Mouse (Mus musculus): ENCODE results near the gene Zyx. TPM values are rescaled to one million over a fixed set of nuclear protein-coding genes. Genes with fewer than 3 reads are reported as not detected.

Zyx gene
- polyA plus RNA-seq, 1 experiment from 2014 or later = 56.5 TPM

DNA sequence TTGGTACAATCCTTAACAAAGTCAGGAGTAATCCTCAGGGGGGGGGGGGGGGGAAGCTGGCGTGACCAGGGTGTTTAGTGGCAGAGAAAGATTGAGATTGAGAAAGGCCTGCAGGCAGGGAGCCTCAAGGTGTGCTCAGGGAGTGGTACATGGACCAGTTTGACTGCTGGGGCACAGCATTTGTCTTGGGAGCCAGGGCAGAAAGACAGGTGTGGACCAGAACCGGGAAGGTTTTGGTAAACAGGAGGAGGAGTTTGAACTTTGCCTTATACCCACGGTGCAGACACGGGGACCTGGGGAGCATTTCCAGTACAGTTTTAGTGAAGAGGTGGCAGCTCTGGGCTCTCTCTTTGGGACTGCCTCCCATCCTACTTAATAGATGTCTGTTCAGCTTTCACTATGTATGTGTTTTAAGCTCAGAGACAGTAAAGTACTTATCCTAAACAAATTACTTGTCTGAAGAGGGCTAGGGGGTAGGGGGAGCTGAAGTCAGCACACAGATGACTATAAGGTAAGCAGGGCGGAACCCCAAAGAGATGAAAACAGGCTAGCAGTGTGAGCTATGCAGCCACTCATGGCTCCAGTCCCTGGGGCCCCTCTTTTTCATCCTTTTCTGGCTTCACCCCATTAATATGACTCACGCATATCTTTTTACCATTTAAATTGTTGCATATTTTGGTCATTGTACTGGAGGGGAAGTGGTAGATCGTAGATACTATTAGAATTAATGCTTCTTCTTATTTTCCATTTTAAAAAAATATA lies 24.4 kb downstream of the Zyx start:
- peaks cover 14% of the 10 kb centered on the region for H3K27me3 ChIP-seq
- peak overlapping the region; percentile 50; the same call in 1 of the 2 replicates for H3K4me3 ChIP-seq
- H3K9ac ChIP-seq = peak overlapping the region; percentile 39
- no peaks in the 10 kb centered on the region for H3K9me3 ChIP-seq
- ATAC-seq (ENCODE audit: low read depth) = no peak
- H3K4me1 ChIP-seq (replicated peaks) = peaks cover 28% of the 10 kb centered on the region
- no peaks in the 10 kb centered on the region for H3K36me3 ChIP-seq
- peak overlapping the region; percentile 94 for H3K4me2 ChIP-seq
- H3K27ac ChIP-seq (replicated peaks) = no peak overlapping the region
- WGBS = 42% methylated on average over 7 of the region's 7 CpGs

DNA sequence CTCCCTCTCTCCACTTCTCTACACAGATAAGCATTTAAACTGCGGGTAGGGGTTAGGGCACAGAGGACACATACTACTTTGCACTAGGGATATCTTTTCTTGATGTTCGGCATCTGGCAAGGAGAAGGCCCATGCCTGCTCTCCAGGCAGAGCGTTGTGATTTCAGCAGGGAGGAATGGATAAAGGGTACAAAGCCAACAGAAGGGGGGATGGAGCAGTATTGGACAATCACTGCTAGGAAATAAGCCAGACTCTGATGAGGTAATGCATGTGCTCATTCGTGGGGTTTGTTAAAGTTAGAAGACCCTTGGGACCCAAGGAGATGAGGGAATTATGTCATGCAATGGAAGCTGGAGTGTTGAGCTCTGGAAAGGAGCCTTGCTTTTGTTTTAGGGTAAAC lies 25.3 kb downstream of the Zyx start:
- no peak overlapping the region for H3K27ac ChIP-seq (replicated peaks)
- no peak for ATAC-seq (ENCODE audit: low read depth)
- WGBS = 71% methylated on average over 4 of the region's 4 CpGs
- H3K27me3 ChIP-seq = peaks cover 14% of the 10 kb centered on the region
- H3K36me3 ChIP-seq = no peaks in the 10 kb centered on the region
- no peak overlapping the region for H3K4me3 ChIP-seq
- no peaks in the 10 kb centered on the region for H3K9me3 ChIP-seq
- peaks cover 28% of the 10 kb centered on the region for H3K4me1 ChIP-seq (replicated peaks)
- H3K9ac ChIP-seq = no peak overlapping the region
- H3K4me2 ChIP-seq = no peak overlapping the region

- H3K9ac ChIP-seq = no peak overlapping the region
- no peak overlapping the region for H3K4me2 ChIP-seq
- H3K4me3 ChIP-seq = no peak overlapping the region
- ATAC-seq (ENCODE audit: low read depth) = no peak
- no peak overlapping the region for H3K27ac ChIP-seq (replicated peaks)
- H3K27me3 ChIP-seq = peaks cover 14% of the 10 kb centered on the region
- 81% methylated on average over 2 of the region's 2 CpGs for WGBS
- peaks cover 28% of the 10 kb centered on the region for H3K4me1 ChIP-seq (replicated peaks)
- H3K9me3 ChIP-seq = no peaks in the 10 kb centered on the region
- no peaks in the 10 kb centered on the region for H3K36me3 ChIP-seq
Observed at GRCm38 (mm10) chr6:42375131-42375530, 25.7 kb downstream of the Zyx start.

DNA sequence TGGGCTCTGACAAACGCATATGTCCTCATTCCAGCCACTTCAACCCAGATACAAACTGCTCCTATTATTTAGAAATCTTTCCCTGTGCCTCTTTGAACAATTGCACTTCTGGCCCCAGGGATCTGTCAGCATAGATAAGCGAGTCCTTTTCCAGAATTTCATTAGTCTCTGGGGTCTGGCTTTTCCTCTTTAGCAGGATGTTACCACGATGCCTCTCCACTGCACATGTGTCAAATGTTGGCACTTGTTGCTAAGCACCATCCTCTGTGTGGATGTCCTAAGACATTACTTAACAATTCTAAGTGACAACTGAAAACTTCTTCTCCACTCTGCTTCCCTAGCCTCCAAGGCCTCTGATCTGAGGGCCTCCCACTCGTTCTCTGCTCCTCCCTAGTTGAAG lies 26.6 kb downstream of the Zyx start:
- H3K36me3 ChIP-seq = no peaks in the 10 kb centered on the region
- no peak overlapping the region for H3K4me2 ChIP-seq
- peaks cover 22% of the 10 kb centered on the region for H3K4me1 ChIP-seq (replicated peaks)
- H3K27ac ChIP-seq (replicated peaks) = no peak overlapping the region
- ATAC-seq (ENCODE audit: low read depth) = no peak
- peaks cover 14% of the 10 kb centered on the region for H3K27me3 ChIP-seq
- no peak overlapping the region for H3K9ac ChIP-seq
- H3K4me3 ChIP-seq = no peak overlapping the region
- 42% methylated on average over 4 of the region's 4 CpGs for WGBS
- no peaks in the 10 kb centered on the region for H3K9me3 ChIP-seq

DNA sequence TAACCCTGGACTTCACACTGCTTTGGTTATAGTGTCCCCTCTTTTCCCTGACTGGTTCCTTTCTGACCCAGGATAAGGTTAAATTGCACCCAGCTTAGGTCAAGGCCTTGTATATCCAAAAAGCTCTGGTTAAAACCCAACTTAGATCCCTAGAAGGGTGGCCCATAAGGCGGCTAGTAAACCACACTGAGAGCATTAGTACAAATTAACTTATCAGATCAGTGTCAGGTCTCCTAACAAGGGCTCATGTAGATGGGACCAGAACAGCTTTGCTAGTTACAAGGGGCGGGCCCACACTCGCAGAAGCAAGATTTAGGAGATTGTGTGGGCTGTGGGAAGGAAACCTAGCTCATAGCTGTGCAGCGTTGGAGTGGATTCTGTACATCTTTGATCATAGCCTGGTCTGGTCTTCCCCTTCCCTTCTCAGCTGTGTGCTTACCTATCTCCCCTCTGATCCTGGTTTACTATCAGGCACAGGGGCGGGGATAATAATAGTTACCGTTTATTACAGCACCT lies 27.1 kb downstream of the Zyx start:
- Histone ChIP-seq H3K36me3 (no peaks in the 10 kb centered on the region), H3K27ac (replicated peaks) (no peak overlapping the region), H3K4me2 (no peak overlapping the region), H3K9me3 (no peaks in the 10 kb centered on the region), H3K9ac (no peak overlapping the region), H3K4me3 (no peak overlapping the region), H3K27me3 (peaks cover 14% of the 10 kb centered on the region), H3K4me1 (replicated peaks) (peaks cover 19% of the 10 kb centered on the region)
- WGBS = 85% methylated on average over 6 of the region's 6 CpGs
- no peak for ATAC-seq (ENCODE audit: low read depth)

DNA sequence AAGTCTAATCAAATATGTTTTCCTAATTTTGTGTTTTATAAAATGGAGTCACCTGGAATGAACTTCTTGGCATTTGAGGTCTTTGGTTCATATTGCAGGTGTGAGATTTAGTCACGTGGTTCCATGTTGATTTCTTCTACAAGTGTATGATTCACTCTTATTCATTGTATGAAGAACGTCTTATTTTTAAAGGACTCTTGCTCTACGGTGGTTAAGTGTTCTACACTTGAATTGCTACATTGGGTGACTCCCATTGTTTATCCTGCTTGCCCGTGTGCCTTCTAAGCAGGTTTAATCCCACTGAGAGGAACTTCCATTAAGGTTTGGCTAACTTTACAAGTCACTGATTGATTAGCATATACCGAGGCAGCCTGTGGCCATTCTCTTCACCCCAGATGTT lies 27.9 kb downstream of the Zyx start:
- WGBS = 82% methylated on average over 5 of the region's 5 CpGs
- peaks cover 11% of the 10 kb centered on the region for H3K27me3 ChIP-seq
- ATAC-seq (ENCODE audit: low read depth) = no peak
- no peaks in the 10 kb centered on the region for H3K9me3 ChIP-seq
- H3K36me3 ChIP-seq = no peaks in the 10 kb centered on the region
- H3K27ac ChIP-seq (replicated peaks) = no peak overlapping the region
- H3K4me3 ChIP-seq = no peak overlapping the region
- peaks cover 19% of the 10 kb centered on the region for H3K4me1 ChIP-seq (replicated peaks)
- no peak overlapping the region for H3K4me2 ChIP-seq
- no peak overlapping the region for H3K9ac ChIP-seq

- Histone ChIP-seq H3K36me3 (no peaks in the 10 kb centered on the region), H3K4me2 (no peak overlapping the region), H3K4me1 (replicated peaks) (no peaks in the 10 kb centered on the region; the same call in 1 of the 2 replicates), H3K27ac (replicated peaks) (no peak overlapping the region), H3K9ac (no peak overlapping the region), H3K4me3 (no peak overlapping the region), H3K9me3 (no peaks in the 10 kb centered on the region), H3K27me3 (no peaks in the 10 kb centered on the region)
- 41% methylated on average over 3 of the region's 3 CpGs for WGBS
- ATAC-seq (ENCODE audit: low read depth) = no peak
Observed at GRCm38 (mm10) chr6:42379551-42379950, 30.1 kb downstream of the Zyx start.

DNA sequence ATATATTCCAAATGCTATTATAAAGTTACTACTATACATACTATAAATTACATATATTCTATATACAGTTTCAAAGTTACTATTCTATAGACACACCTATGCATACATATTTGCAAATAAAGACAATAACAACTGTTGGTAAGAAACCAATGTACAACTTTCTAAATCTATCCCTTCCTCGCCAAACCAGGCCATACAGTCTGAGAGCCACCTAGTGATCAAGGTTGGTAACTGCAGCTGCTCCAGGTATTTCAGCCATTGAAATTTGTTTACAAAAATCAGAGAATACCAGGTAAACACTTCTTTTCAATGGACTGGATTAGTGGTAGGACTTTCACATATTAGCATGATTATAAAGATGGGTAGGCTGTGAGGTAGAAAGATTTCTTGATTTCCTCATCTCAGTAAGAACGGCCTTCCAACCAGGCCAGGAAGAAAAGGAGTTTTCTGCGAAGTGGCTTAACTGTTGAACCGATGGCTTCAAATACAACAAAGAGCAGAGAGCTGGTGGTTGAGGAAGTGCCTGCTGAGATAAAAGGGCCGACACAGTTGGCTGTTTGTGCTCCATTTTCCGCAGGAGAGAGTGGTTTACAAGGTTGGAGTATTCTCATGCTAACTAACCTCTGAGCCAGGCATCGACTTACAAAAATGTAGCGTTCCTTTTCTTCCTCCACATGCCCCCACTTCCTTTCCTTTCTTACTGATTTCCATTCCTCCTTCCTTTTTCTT lies 31.1 kb downstream of the Zyx start:
- Histone ChIP-seq H3K9ac (no peak overlapping the region), H3K9me3 (no peaks in the 10 kb centered on the region), H3K27me3 (no peaks in the 10 kb centered on the region), H3K4me3 (no peak overlapping the region), H3K36me3 (no peaks in the 10 kb centered on the region), H3K4me1 (replicated peaks) (no peaks in the 10 kb centered on the region; the same call in 1 of the 2 replicates), H3K4me2 (peak overlapping the region; percentile 34; the same call in 1 of the 2 replicates), H3K27ac (replicated peaks) (no peak overlapping the region)
- WGBS = 2% methylated on average over 8 of the region's 8 CpGs
- no peak for ATAC-seq (ENCODE audit: low read depth)

- H3K27ac ChIP-seq (replicated peaks) = no peak overlapping the region
- H3K9me3 ChIP-seq = no peaks in the 10 kb centered on the region
- ATAC-seq (ENCODE audit: low read depth) = no peak
- H3K27me3 ChIP-seq = no peaks in the 10 kb centered on the region
- no peaks in the 10 kb centered on the region; the same call in 1 of the 2 replicates for H3K4me1 ChIP-seq (replicated peaks)
- no peak overlapping the region for H3K4me3 ChIP-seq
- no peak overlapping the region for H3K9ac ChIP-seq
- no peak overlapping the region for H3K4me2 ChIP-seq
- H3K36me3 ChIP-seq = no peaks in the 10 kb centered on the region
- 16% methylated on average over 2 of the region's 2 CpGs for WGBS
Observed at GRCm38 (mm10) chr6:42381221-42381620, 31.8 kb downstream of the Zyx start.

DNA sequence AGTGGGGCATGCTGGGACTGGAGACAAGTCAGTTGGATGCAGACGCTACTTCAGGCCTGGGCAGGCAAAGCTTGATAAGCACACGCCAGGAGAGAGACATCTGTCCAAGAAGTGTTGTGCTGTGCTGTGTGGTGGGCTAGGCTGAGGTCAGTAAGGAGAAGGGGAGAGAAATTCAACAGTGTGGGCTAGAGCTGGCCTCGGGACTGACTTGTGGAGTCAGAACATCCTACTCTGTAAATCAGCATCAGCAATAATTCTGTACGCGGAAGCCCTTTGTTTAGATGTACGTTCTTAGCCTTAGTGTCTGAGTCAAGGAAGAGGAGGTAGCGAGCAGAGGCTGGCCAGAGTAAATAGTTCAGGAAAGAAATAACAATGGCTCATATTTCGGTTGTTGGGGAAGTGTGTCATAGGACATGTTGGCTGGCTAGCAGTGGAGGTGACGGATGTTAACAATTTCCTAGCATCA lies 32.5 kb downstream of the Zyx start:
- Histone ChIP-seq H3K27ac (replicated peaks) (no peak overlapping the region; the same call in 1 of the 2 replicates), H3K27me3 (no peaks in the 10 kb centered on the region), H3K4me2 (no peak overlapping the region), H3K9me3 (no peaks in the 10 kb centered on the region), H3K9ac (no peak overlapping the region), H3K36me3 (no peaks in the 10 kb centered on the region), H3K4me1 (replicated peaks) (no peaks in the 10 kb centered on the region; the same call in 1 of the 2 replicates), H3K4me3 (no peak overlapping the region)
- WGBS = 70% methylated on average over 9 of the region's 9 CpGs
- ATAC-seq (ENCODE audit: low read depth) = peak; percentile 40; the same call in 1 of the 2 replicates

- Histone ChIP-seq H3K9me3 (no peaks in the 10 kb centered on the region), H3K4me2 (no peak overlapping the region), H3K4me1 (replicated peaks) (no peaks in the 10 kb centered on the region; the same call in 1 of the 2 replicates), H3K4me3 (no peak overlapping the region), H3K27ac (replicated peaks) (no peak overlapping the region), H3K9ac (no peak overlapping the region), H3K27me3 (no peaks in the 10 kb centered on the region), H3K36me3 (no peaks in the 10 kb centered on the region)
- 94% methylated on average over 5 of the region's 5 CpGs for WGBS
- no peak for ATAC-seq (ENCODE audit: low read depth)
Observed at GRCm38 (mm10) chr6:42383360-42383759, 33.9 kb downstream of the Zyx start.

DNA sequence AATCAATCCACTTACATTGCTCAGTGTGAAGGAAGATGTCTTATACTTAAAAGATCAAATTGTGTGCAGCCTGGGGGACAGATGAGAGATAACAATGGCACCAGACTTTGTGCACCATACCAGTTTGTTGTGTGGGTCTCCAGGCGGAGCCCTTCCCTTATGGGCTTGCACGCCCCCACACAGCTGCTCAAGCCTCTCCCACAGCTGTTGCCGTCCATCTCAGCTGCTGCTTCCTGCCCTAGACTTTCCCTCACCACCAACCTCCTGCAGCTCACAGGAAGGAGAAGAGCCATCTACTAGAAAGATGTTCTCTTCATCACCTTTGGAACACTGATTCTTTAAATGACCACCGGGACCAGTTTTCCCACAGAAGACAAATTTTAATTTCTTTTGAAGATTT lies 36.2 kb downstream of the Zyx start:
- Histone ChIP-seq H3K4me2 (no peak overlapping the region), H3K27me3 (no peaks in the 10 kb centered on the region), H3K9ac (no peak overlapping the region), H3K27ac (replicated peaks) (no peak overlapping the region), H3K4me3 (no peak overlapping the region), H3K9me3 (no peaks in the 10 kb centered on the region), H3K36me3 (no peaks in the 10 kb centered on the region), H3K4me1 (replicated peaks) (no peaks in the 10 kb centered on the region; the same call in 1 of the 2 replicates)
- WGBS = 78% methylated on average over 4 of the region's 4 CpGs
- ATAC-seq (ENCODE audit: low read depth) = no peak

Data from neural tube, embryonic 13.5 days (tissue).